Mouse (Mus musculus): ENCODE results near the gene Tmem108. TPM values are rescaled to one million over a fixed set of nuclear protein-coding genes. Genes with fewer than 3 reads are reported as not detected.

Tmem108 gene
- polyA plus RNA-seq, 1 experiment from 2014 or later: 108 TPM

DNA sequence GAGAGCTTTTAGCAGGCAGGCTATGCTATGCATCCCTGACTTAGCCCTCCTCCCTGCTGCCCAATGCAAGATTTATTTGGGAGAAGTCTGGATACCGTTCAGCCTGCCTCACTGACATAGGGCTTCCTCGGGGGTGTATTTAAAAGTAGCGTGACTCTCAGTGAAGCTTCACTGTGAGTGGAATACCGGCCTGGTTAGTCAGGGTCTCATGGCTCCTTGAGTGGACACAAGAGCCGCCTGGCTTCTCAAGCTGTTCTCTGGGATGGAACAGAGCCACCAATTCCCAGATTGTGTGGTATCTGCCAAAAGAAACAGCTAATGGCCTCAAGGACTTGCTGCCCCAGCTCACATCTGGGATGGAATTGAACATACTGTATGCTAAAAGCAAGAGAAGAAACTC lies 324.5 kb downstream of the Tmem108 start:
- Histone ChIP-seq H3K27me3 (ENCODE audit: control insufficient read depth, insufficient read depth, low read length) (no peaks in the 10 kb centered on the region), H3K4me3 (ENCODE audit: low read depth, low read length) (no peak overlapping the region), H3K4me1 (ENCODE audit: control insufficient read depth, insufficient read depth, low read length) (peaks cover 29% of the 10 kb centered on the region), H3K9ac (ENCODE audit: low read depth, low read length) (no peak overlapping the region), H3K27ac (ENCODE audit: low read depth, low read length) (no peak overlapping the region), H3K36me3 (ENCODE audit: control insufficient read depth, insufficient read depth, low read length) (no peaks in the 10 kb centered on the region), H3K9me3 (replicated peaks; ENCODE audit: control insufficient read depth, low read length) (no peaks in the 10 kb centered on the region), H3K4me2 (no peak overlapping the region)
- ATAC-seq (replicated peaks; ENCODE audit: insufficient number of reproducible peaks, low FRiP score, low TSS enrichment): no peak
- WGBS (ENCODE audit: insufficient replicate concordance): 69% methylated on average over 5 of the region's 5 CpGs

DNA sequence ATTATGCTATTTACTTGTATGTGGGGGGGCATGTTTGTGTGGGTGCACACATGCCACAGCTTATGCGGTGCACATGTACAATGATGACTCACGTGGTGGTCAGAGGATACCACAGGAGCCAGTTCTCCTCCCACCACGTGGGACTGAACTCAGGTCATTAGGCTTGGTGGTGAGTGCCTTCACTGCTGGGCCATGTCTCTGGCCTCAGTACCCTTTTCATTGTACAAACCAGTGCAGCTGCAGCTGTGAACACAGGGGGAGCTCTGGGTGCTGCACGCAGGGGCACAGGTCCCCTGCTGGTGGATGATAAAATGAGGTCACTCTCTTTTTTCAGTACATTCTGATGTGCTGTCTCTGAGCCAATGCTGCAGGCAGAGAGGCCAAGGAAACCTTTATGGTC lies 327.5 kb downstream of the Tmem108 start:
- 48% methylated on average over 4 of the region's 4 CpGs for WGBS (ENCODE audit: insufficient replicate concordance)
- H3K36me3 ChIP-seq (ENCODE audit: control insufficient read depth, insufficient read depth, low read length): no peaks in the 10 kb centered on the region

More for the DNA sequence above, 327.5 kb downstream of the Tmem108 start:
- Histone ChIP-seq H3K4me2 (no peak overlapping the region), H3K27me3 (ENCODE audit: control insufficient read depth, insufficient read depth, low read length) (no peaks in the 10 kb centered on the region), H3K4me3 (ENCODE audit: low read depth, low read length) (no peak overlapping the region), H3K9ac (ENCODE audit: low read depth, low read length) (no peak overlapping the region), H3K4me1 (ENCODE audit: control insufficient read depth, insufficient read depth, low read length) (peaks cover 28% of the 10 kb centered on the region), H3K9me3 (replicated peaks; ENCODE audit: control insufficient read depth, low read length) (no peaks in the 10 kb centered on the region), H3K27ac (ENCODE audit: low read depth, low read length) (no peak overlapping the region)
- ATAC-seq (replicated peaks; ENCODE audit: insufficient number of reproducible peaks, low FRiP score, low TSS enrichment): no peak; the same call in 1 of the 2 replicates

Other genes starting within 250 kb of the Tmem108 start
- 4.1 and 5.0 TPM in 2 replicates for gene Nphp3, start 240.7 kb upstream of the Tmem108 start, polyA plus RNA-seq (2014; fragmentation: Nextera tagmentation; extraction: Ambion mirVana)

Data from heart, embryonic 11.5 days (tissue).